Mouse (Mus musculus): Measurements from ENCODE around the gene Hdgfl1.

DNA sequence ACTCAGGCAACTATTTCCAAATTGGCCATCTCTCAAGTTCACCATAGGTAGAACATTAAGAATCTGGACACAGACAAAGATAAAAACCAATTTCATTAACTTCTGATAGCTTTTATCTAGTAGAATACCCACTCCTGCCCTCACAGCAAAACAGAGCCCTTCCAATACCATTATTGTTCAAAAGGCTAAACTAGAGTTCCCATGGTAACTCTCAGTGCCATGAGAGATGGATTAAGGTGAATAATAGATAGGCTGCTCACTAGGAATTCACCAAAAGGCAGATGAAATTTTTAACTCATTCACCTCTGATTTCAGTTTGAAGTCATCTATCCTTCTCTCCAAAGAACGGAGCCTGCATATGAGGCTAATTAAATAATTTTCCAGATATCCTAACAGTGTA lies 45.7 kb downstream of the Hdgfl1 start:
- TF ChIP-seq CTCF (IDR thresholded peaks at IDR 0.05; ENCODE audit: low read depth) (no peak), EP300 (IDR thresholded peaks at IDR 0.05; ENCODE audit: low read depth) (no peak)

All from liver, postnatal 0 days (tissue).